In the genomic region with DNA sequence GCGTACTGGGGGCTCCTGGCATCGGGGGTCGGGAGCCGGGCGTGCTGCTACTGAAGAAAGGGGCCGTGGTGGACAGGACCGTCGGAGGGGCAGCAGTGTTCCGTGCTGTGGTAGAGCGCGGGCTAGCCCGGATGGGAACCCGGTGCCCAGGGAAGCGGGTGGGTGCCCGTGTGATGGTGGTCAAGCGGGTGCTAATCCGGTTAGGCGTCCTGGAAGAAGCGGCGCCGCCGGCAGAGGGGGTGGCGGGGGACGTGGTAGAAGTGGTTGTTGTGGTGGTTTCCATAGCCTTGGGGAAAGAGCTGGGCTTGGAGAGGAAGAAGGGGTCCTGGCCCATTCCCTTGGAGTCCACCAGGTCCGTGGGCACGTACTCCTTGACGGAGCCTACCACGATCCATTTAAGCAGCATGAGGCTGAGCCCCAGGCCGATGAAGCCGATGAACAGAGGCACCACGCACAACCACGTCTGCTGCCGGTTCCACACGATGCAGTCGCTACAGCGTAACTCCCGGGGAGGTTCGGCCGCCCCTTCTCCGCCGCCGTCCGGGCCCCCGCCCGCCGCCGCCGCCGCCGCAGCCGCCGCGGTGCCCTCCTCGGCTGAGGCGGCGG, we compare ENCODE assay signal across 8 mouse cellular contexts. TPM values are rescaled to one million over a fixed set of nuclear protein-coding genes. Genes with fewer than 3 reads are reported as not detected.
A peak's percentile ranks its signal among the peaks of the same experiment; 100 is the strongest.
DNase-seq lines count a peak whose midpoint lies in the region; ATAC-seq and TF ChIP-seq lines count a peak whose summit lies in the region.

No protein-coding gene starts in this region.

- H3K4me2 ChIP-seq in heart, embryonic 14.5 days (ENCODE audit: low read length), result peak overlapping the region; percentile 81
- H3K4me2 ChIP-seq in forebrain, embryonic 11.5 days (ENCODE audit: low read depth, low read length, severe bottlenecking), result peak overlapping the region; percentile 93
- H3K4me2 ChIP-seq in midbrain, embryonic 14.5 days (ENCODE audit: low read length), result peak overlapping the region; percentile 73

- TF ChIP-seq CTCF in brain, embryonic 14.5 days (IDR thresholded peaks at IDR 0.05; ENCODE audit: borderline replicate concordance, extremely low read depth, insufficient read depth, insufficient read length), result no peak

- peaks cover 0 to 7% of the 10 kb centered on the region in 2 experiments; a peak in 1 of 4 replicates for H3K4me1 ChIP-seq in heart, embryonic 14.5 days (ENCODE audit: control insufficient read depth in 2 of 2, insufficient read depth in 2 of 2, low read length in 2 of 2)
- H3K4me1 ChIP-seq in forebrain, embryonic 11.5 days (replicated peaks; ENCODE audit: control insufficient read depth, insufficient read depth, low read length), result peaks cover 2% of the 10 kb centered on the region; the same call in 1 of the 2 replicates
- H3K4me1 ChIP-seq in midbrain, embryonic 14.5 days (ENCODE audit: control insufficient read depth, insufficient read depth, low read length), result peaks cover 6% of the 10 kb centered on the region; the same call in 1 of the 2 replicates

- 3% methylated on average over 53 of the region's 56 CpGs for WGBS in heart, embryonic 14.5 days
- WGBS in forebrain, embryonic 11.5 days, result under 1% methylated on average over 37 of the region's 56 CpGs
- WGBS in midbrain, embryonic 14.5 days, result under 1% methylated on average over 54 of the region's 56 CpGs

- H3K4me3 ChIP-seq in heart, embryonic 14.5 days (ENCODE audit: control insufficient read depth in 1 of 2, insufficient read depth in 1 of 2, low read depth in 1 of 2, low read length in 2 of 2), result peak overlapping the region; percentile 36 to 46
- H3K4me3 ChIP-seq in forebrain, embryonic 11.5 days (ENCODE audit: low read depth, low read length), result peak overlapping the region; percentile 67
- H3K4me3 ChIP-seq in midbrain, embryonic 14.5 days (replicated peaks; ENCODE audit: low read depth, low read length), result peak overlapping the region; percentile 75

- no peaks in the 10 kb centered on the region for H3K36me3 ChIP-seq in heart, embryonic 14.5 days (ENCODE audit: control insufficient read depth, insufficient read depth, low read length)
- no peaks in the 10 kb centered on the region for H3K36me3 ChIP-seq in forebrain, embryonic 11.5 days (ENCODE audit: control insufficient read depth, insufficient read depth, low read length)
- H3K36me3 ChIP-seq in midbrain, embryonic 14.5 days (ENCODE audit: control insufficient read depth, insufficient read depth, low read length), result no peaks in the 10 kb centered on the region

- no peak for DNase-seq in heart, postnatal 4 days
- peak; percentile 55 for DNase-seq in brain, embryonic 14.5 days (ENCODE audit: low read depth)
- DNase-seq in forebrain, embryonic 11.5 days (ENCODE audit: low spot score), result peak; percentile 72
- peak; percentile 29 to 35 for DNase-seq in layer of hippocampus, postnatal 14 days (ENCODE audit: low spot score in 2 of 2)
- DNase-seq in midbrain, embryonic 14.5 days, result no peak
- DNase-seq in spleen, postnatal 14 days (ENCODE audit: low spot score in 2 of 2), result no peak
- no peak for DNase-seq in kidney, postnatal 36 days

- peaks cover 73% of the 10 kb centered on the region for H3K27me3 ChIP-seq in heart, embryonic 14.5 days (ENCODE audit: control insufficient read depth, insufficient read depth, low read length)
- H3K27me3 ChIP-seq in forebrain, embryonic 11.5 days (ENCODE audit: control insufficient read depth, insufficient read depth, low read length), result peaks cover 27% of the 10 kb centered on the region
- H3K27me3 ChIP-seq in midbrain, embryonic 14.5 days (ENCODE audit: control insufficient read depth, insufficient read depth, low read length), result 0 out of 2 replicates have a peak, but pooled peaks cover 9% of the 10 kb centered on the region

- no peak for TF ChIP-seq POLR2A in brain, embryonic 14.5 days (IDR thresholded peaks at IDR 0.05; ENCODE audit: borderline replicate concordance, extremely low read depth, insufficient read depth, insufficient read length, poor library complexity, severe bottlenecking)

- H3K27ac ChIP-seq in heart, embryonic 14.5 days (replicated peaks in 1 of 2; ENCODE audit: control insufficient read depth in 1 of 2, insufficient read depth in 1 of 2, low read depth in 2 of 2, low read length in 2 of 2), result no peak overlapping the region
- no peak overlapping the region for H3K27ac ChIP-seq in forebrain, embryonic 11.5 days (ENCODE audit: low read depth, low read length)
- H3K27ac ChIP-seq in midbrain, embryonic 14.5 days (replicated peaks; ENCODE audit: low read depth, low read length), result peak overlapping the region; percentile 95

- no peaks in the 10 kb centered on the region for H3K9me3 ChIP-seq in heart, embryonic 14.5 days (ENCODE audit: control insufficient read depth, low read length)
- H3K9me3 ChIP-seq in forebrain, embryonic 11.5 days (ENCODE audit: control insufficient read depth, low read length), result no peaks in the 10 kb centered on the region
- H3K9me3 ChIP-seq in midbrain, embryonic 14.5 days (ENCODE audit: control insufficient read depth, low read length), result no peaks in the 10 kb centered on the region

- no peak overlapping the region for H3K9ac ChIP-seq in heart, embryonic 14.5 days (ENCODE audit: low read length)
- H3K9ac ChIP-seq in forebrain, embryonic 11.5 days (ENCODE audit: low read length), result peak overlapping the region; percentile 67
- peak overlapping the region; percentile 93 for H3K9ac ChIP-seq in midbrain, embryonic 14.5 days (replicated peaks; ENCODE audit: low read length)

- ATAC-seq in heart, embryonic 14.5 days (ENCODE audit: insufficient number of reproducible peaks, insufficient read depth, low FRiP score, low read depth), result no peak
- peak; percentile 28 for ATAC-seq in forebrain, embryonic 11.5 days (replicated peaks; ENCODE audit: low FRiP score)
- peak; percentile 44 for ATAC-seq in midbrain, embryonic 14.5 days (ENCODE audit: low FRiP score, low TSS enrichment)

RNA-seq across cellular contexts. Expression of a gene that starts 0.6 kb away (rescaled TPM):
- polyA plus RNA-seq in heart, embryonic 14.5 days (2014; fragmentation: Nextera tagmentation; extraction: Ambion mirVana), result not detected in 2 replicates
- not detected for total RNA-seq in heart, postnatal 4 days (2021)
- polyA plus RNA-seq in brain, embryonic 14.5 days (2012; rRNA removed), result 11.9 and 22.3 TPM in 2 replicates
- 1.9 and 2.1 TPM in 2 replicates for polyA plus RNA-seq in forebrain, embryonic 11.5 days (2014; fragmentation: Nextera tagmentation; extraction: Ambion mirVana)
- total RNA-seq in layer of hippocampus, postnatal 14 days (2021), result 10 to 100 TPM; 68.4 to 75.1 TPM
- 13.1 and 14.7 TPM in 2 replicates for polyA plus RNA-seq in midbrain, embryonic 14.5 days (2014; fragmentation: Nextera tagmentation; extraction: Ambion mirVana)

Comparison
In these comparisons a context has a peak if more than half of its experiments do, and no peak if none do; other contexts are left out.
1. DNase-seq: peak in brain, embryonic 14.5 days (single experiment), forebrain, embryonic 11.5 days (single experiment) and layer of hippocampus, postnatal 14 days (2 of 2); none in heart, postnatal 4 days (single experiment), midbrain, embryonic 14.5 days (single experiment), spleen, postnatal 14 days (0 of 2) and kidney, postnatal 36 days (0 of 2).
2. Peak in every context shown above with its lines, with median percentiles within 50 percentile points of each other: H3K4me2 ChIP-seq and H3K4me3 ChIP-seq.